Mouse (Mus musculus) heart, postnatal 0 days (tissue): ENCODE results near the gene Atg14. TPM values are rescaled to one million over a fixed set of nuclear protein-coding genes. Genes with fewer than 3 reads are reported as not detected.

Experiments used
- ATAC-seq: fragments of 200-750 bp; cut with Nextera tagmentation; 2 replicates; pipeline ENCODE4 v1.8.0; 2017; ENCODE audit warnings: low read depth, moderate number of reproducible peaks, moderate library complexity; ENCODE audit not compliant: insufficient read depth
- DNase-seq: peaks from one replicate; pipeline ENCODE4 v3.0.0-alpha.2; 2016; ENCODE audit warnings: low spot score
- H3K27ac ChIP-seq: fragments of 300-500 bp; sonication (generic); 2 replicates; pipeline ENCODE4 v1.5.1; 2014; ENCODE audit warnings: low read depth, mild to moderate bottlenecking
- H3K27me3 ChIP-seq: fragments of 300-500 bp; sonication (generic); 2 replicates; pipeline ENCODE4 v1.6.1; 2014; ENCODE audit warnings: low read length, mixed read lengths; ENCODE audit not compliant: control insufficient read depth, insufficient read depth
- H3K36me3 ChIP-seq: fragments of 300-500 bp; sonication (generic); replicated peaks from 2 replicates; pipeline ENCODE4 v1.6.1; 2014; ENCODE audit warnings: low read length, mixed read lengths; ENCODE audit not compliant: control insufficient read depth, insufficient read depth
- H3K4me1 ChIP-seq: fragments of 300-500 bp; sonication (generic); 2 replicates; pipeline ENCODE4 v1.6.1; 2014; ENCODE audit warnings: antibody characterized with exemption; ENCODE audit not compliant: control insufficient read depth, insufficient read depth
- H3K4me2 ChIP-seq: fragments of 300-500 bp; sonication (generic); 2 replicates; pipeline ENCODE4 v1.6.1; 2014; ENCODE audit warnings: low read depth, mild to moderate bottlenecking, low read length, moderate library complexity
- H3K4me3 ChIP-seq: fragments of 300-500 bp; sonication (generic); 2 replicates; pipeline ENCODE4 v1.5.1; 2014; ENCODE audit warnings: low read depth, low read length
- H3K9ac ChIP-seq: fragments of 300-500 bp; sonication (generic); replicated peaks from 2 replicates; pipeline ENCODE4 v1.6.1; 2014; ENCODE audit warnings: low read depth, low read length, mixed read lengths
- H3K9me3 ChIP-seq: fragments of 300-500 bp; sonication (generic); replicated peaks from 2 replicates; pipeline ENCODE4 v1.6.1; 2016; ENCODE audit warnings: low read length; ENCODE audit not compliant: control insufficient read depth
- CTCF ChIP-seq: IDR thresholded peaks from 2 replicates; pipeline ENCODE4 v1.5.1; 2016; ENCODE audit warnings: antibody characterized with exemption, control low read depth, low read depth
- EP300 ChIP-seq: IDR thresholded peaks from 2 replicates; pipeline ENCODE4 v1.6.1; 2016; ENCODE audit warnings: antibody characterized with exemption, low read depth
- WGBS: fragments of 180-500 bp; shearing (Covaris S2); extraction: QIAGEN DNeasy Blood & Tissue Kit; methylation state at CpG from one replicate; pipeline ENCODE4 v1.1.7; 2014; 5-methylcytosine and 5-hydroxymethylcytosine counted together
- polyA plus RNA-seq: library from polyadenylated mRNA; unstranded; fragments of >200 nt; fragmentation: Nextera tagmentation; extraction: Ambion mirVana; gene quantifications from 2 replicates; pipeline ENCODE4 v1.2.1, GENCODE M21; 2015
- total RNA-seq: library from RNA; depleted of rRNA; stranded (reverse); fragments of >200 nt; gene quantifications from 2 replicates; pipeline ENCODE4 v1.2.3, GENCODE M21; 2014; ENCODE audit warnings: low replicate concordance

Gene Atg14
- total and polyA plus RNA-seq, 2 experiments from 2014 or later: 1.3 to 11.8 TPM

- TF ChIP-seq EP300: no peak
- TF ChIP-seq CTCF: no peak
- ATAC-seq: no peak
- 62% methylated on average over 10 of the region's 10 CpGs for WGBS
These were observed 20.0 kb upstream of the Atg14 start for GRCm38 (mm10) chr14:47590391-47590975.

DNA sequence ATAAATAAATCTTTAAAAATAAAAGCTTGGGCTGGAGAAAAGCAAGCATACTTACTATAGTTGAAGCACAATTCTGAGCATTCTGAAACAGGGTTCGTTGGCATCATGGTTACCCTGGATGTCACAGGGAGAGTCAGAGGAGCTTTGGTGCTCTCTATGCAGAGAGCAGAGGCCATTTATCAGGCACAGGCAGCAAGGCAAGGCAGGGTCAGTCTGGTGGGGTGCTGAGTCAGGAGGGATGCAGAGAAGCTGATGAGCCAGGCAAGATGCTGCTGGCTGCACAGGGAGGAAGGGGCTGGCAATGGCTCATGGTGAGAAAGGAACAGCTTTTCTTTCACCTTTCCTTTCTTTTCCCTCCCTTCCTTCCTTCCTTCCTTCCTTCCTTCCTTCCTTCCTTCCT lies 19.0 kb upstream of the Atg14 start:
- Histone ChIP-seq H3K27me3 (no peaks in the 10 kb centered on the region), H3K27ac (no peak overlapping the region), H3K4me1 (no peaks in the 10 kb centered on the region), H3K4me3 (no peak overlapping the region), H3K36me3 (no peaks in the 10 kb centered on the region), H3K9me3 (no peaks in the 10 kb centered on the region), H3K9ac (no peak overlapping the region), H3K4me2 (no peak overlapping the region)
- 67% methylated on average over 1 of the region's 1 CpGs for WGBS
- DNase-seq (no peak), ATAC-seq (no peak)
- TF ChIP-seq CTCF (no peak), EP300 (no peak)

More at GRCm38 (mm10) chr14:47590391-47590975, 20.0 kb upstream of the Atg14 start:
- H3K36me3 ChIP-seq: no peaks in the 10 kb centered on the region
- no peak overlapping the region for H3K27ac ChIP-seq
- H3K27me3 ChIP-seq: no peaks in the 10 kb centered on the region
- no peak overlapping the region for H3K4me3 ChIP-seq
- H3K4me2 ChIP-seq: no peak overlapping the region
- H3K9ac ChIP-seq: no peak overlapping the region
- DNase-seq: no peak
- H3K4me1 ChIP-seq: no peaks in the 10 kb centered on the region
- H3K9me3 ChIP-seq: no peaks in the 10 kb centered on the region

GRCm38 (mm10) chr14:47584346-47584745 lies 13.9 kb upstream of the Atg14 start:
- Histone ChIP-seq H3K9ac (no peak overlapping the region), H3K4me3 (no peak overlapping the region), H3K27me3 (no peaks in the 10 kb centered on the region), H3K4me2 (no peak overlapping the region), H3K9me3 (no peaks in the 10 kb centered on the region), H3K4me1 (no peaks in the 10 kb centered on the region), H3K27ac (no peak overlapping the region), H3K36me3 (no peaks in the 10 kb centered on the region)
- no peak for ATAC-seq
- DNase-seq: no peak
- TF ChIP-seq EP300 (no peak), CTCF (no peak)

GRCm38 (mm10) chr14:47581681-47582080 lies 11.2 kb upstream of the Atg14 start:
- DNase-seq (no peak), ATAC-seq (no peak)
- Histone ChIP-seq H3K27ac (no peak overlapping the region), H3K4me2 (no peak overlapping the region), H3K9me3 (no peaks in the 10 kb centered on the region), H3K27me3 (no peaks in the 10 kb centered on the region), H3K9ac (no peak overlapping the region), H3K36me3 (no peaks in the 10 kb centered on the region), H3K4me1 (no peaks in the 10 kb centered on the region), H3K4me3 (no peak overlapping the region)
- TF ChIP-seq CTCF (no peak), EP300 (no peak)
- WGBS: 47% methylated on average over 2 of the region's 2 CpGs

GRCm38 (mm10) chr14:47581280-47581679 lies 10.8 kb upstream of the Atg14 start:
- ATAC-seq: no peak
- Histone ChIP-seq H3K27me3 (no peaks in the 10 kb centered on the region), H3K4me1 (no peaks in the 10 kb centered on the region), H3K36me3 (no peaks in the 10 kb centered on the region), H3K9ac (no peak overlapping the region), H3K27ac (no peak overlapping the region), H3K9me3 (no peaks in the 10 kb centered on the region), H3K4me3 (no peak overlapping the region), H3K4me2 (no peak overlapping the region)
- TF ChIP-seq EP300 (no peak), CTCF (no peak)
- WGBS: 48% methylated on average over 1 of the region's 1 CpGs
- DNase-seq: no peak

GRCm38 (mm10) chr14:47578086-47578485 lies 7.6 kb upstream of the Atg14 start:
- H3K4me3 ChIP-seq: no peak overlapping the region
- no peaks in the 10 kb centered on the region for H3K36me3 ChIP-seq
- no peak overlapping the region for H3K9ac ChIP-seq
- ATAC-seq: no peak
- WGBS: 57% methylated on average over 2 of the region's 2 CpGs
- DNase-seq: no peak
- no peaks in the 10 kb centered on the region for H3K4me1 ChIP-seq
- no peak overlapping the region for H3K27ac ChIP-seq
- TF ChIP-seq CTCF (no peak), EP300 (no peak)
- H3K4me2 ChIP-seq: no peak overlapping the region
- no peaks in the 10 kb centered on the region for H3K27me3 ChIP-seq
- no peaks in the 10 kb centered on the region for H3K9me3 ChIP-seq
